Mouse (Mus musculus) myocyte (in vitro differentiated cells): ENCODE measurements around the gene Mon2. TPM values are rescaled to one million over a fixed set of nuclear protein-coding genes. Genes with fewer than 3 reads are reported as not detected.

Experiments
- H3K27me3 ChIP-seq: one replicate; pipeline ENCODE4 v1.6.1; 2011; ENCODE audit not compliant: control insufficient read depth, insufficient read depth, insufficient read length
- H3K36me3 ChIP-seq: one replicate; pipeline ENCODE4 v1.6.1; 2011; ENCODE audit not compliant: control insufficient read depth, insufficient read depth
- H3K4me2 ChIP-seq: one replicate; pipeline ENCODE4 v1.6.1; 2011; ENCODE audit warnings: low read depth, control low read depth
- H3K4me3 ChIP-seq: one replicate; pipeline ENCODE4 v1.5.1; 2011; ENCODE audit warnings: mild to moderate bottlenecking, control low read depth, moderate library complexity
- H3K79me2 ChIP-seq: one replicate; pipeline ENCODE4 v1.6.1; 2011; ENCODE audit not compliant: control insufficient read depth, insufficient read depth
- H3ac ChIP-seq: one replicate; pipeline ENCODE4 v1.6.1; 2011; ENCODE audit not compliant: control insufficient read depth, insufficient read length
- CEBPB ChIP-seq: IDR thresholded peaks from 2 replicates; pipeline ENCODE4 v1.6.1; 2011; ENCODE audit warnings: mild to moderate bottlenecking, moderate library complexity; ENCODE audit not compliant: poor library complexity, insufficient read depth, severe bottlenecking
- E2F4 ChIP-seq: IDR thresholded peaks from one replicate; pipeline ENCODE4 v1.6.1; 2011; ENCODE audit warnings: mild to moderate bottlenecking, control low read depth, moderate library complexity; ENCODE audit not compliant: insufficient read depth
- MAX ChIP-seq: IDR thresholded peaks from one replicate; pipeline ENCODE4 v1.6.1; 2011; ENCODE audit warnings: low read depth, mild to moderate bottlenecking, control low read depth
- MYOD1 ChIP-seq, 3 experiments: IDR thresholded peaks; one replicate each; pipeline ENCODE4 v1.6.1; 2011; ENCODE audit warnings: control low read depth in 2 of 3, low read depth in 2 of 3, mild to moderate bottlenecking in 2 of 3, moderate library complexity in 1 of 3; ENCODE audit not compliant: insufficient read length in 2 of 3, control insufficient read depth in 1 of 3
- MYOG ChIP-seq, 3 experiments: IDR thresholded peaks; one replicate each; pipeline ENCODE4 v1.6.1; 2011; ENCODE audit warnings: control low read depth in 2 of 3, low read depth in 2 of 3, mild to moderate bottlenecking in 2 of 3; ENCODE audit not compliant: insufficient read length in 2 of 3, control insufficient read depth in 1 of 3, insufficient read depth in 1 of 3
- POLR2A ChIP-seq: IDR thresholded peaks from one replicate; pipeline ENCODE4 v1.6.1; 2011; ENCODE audit warnings: low read depth, mild to moderate bottlenecking, control low read depth, moderate library complexity; ENCODE audit not compliant: insufficient read length
- POLR2AphosphoS2 ChIP-seq: IDR thresholded peaks from one replicate; pipeline ENCODE4 v1.6.1; 2011; ENCODE audit warnings: low read depth, control low read depth; ENCODE audit not compliant: insufficient read length
- REST ChIP-seq: IDR thresholded peaks from one replicate; pipeline ENCODE4 v1.6.1; 2011; ENCODE audit warnings: mild to moderate bottlenecking, control low read depth, moderate library complexity; ENCODE audit not compliant: insufficient read depth, insufficient read length
- SRF ChIP-seq: IDR thresholded peaks from one replicate; pipeline ENCODE4 v1.6.1; 2011; ENCODE audit warnings: low read depth; ENCODE audit not compliant: control insufficient read depth, insufficient read length
- TCF12 ChIP-seq: IDR thresholded peaks from one replicate; pipeline ENCODE4 v1.6.1; 2011; ENCODE audit warnings: mild to moderate bottlenecking, control low read depth; ENCODE audit not compliant: poor library complexity, insufficient read depth, severe bottlenecking
- TCF3 ChIP-seq: IDR thresholded peaks from one replicate; pipeline ENCODE4 v1.6.1; 2011; ENCODE audit warnings: low read depth, control low read depth; ENCODE audit not compliant: insufficient read length
- USF1 ChIP-seq: IDR thresholded peaks from one replicate; pipeline ENCODE4 v1.6.1; 2011; ENCODE audit warnings: low read depth, mild to moderate bottlenecking, control low read depth, moderate library complexity
- polyA plus RNA-seq: library from polyadenylated mRNA; unstranded; fragments of >200 nt; fragmentation: generic; extraction: Trizol; gene quantifications from one replicate; pipeline ENCODE4 v1.2.1, GENCODE M21; 2012; ENCODE audit warnings: missing spikeins

Mon2 gene
- polyA plus RNA-seq, 1 experiment, result 31.0 TPM

DNA sequence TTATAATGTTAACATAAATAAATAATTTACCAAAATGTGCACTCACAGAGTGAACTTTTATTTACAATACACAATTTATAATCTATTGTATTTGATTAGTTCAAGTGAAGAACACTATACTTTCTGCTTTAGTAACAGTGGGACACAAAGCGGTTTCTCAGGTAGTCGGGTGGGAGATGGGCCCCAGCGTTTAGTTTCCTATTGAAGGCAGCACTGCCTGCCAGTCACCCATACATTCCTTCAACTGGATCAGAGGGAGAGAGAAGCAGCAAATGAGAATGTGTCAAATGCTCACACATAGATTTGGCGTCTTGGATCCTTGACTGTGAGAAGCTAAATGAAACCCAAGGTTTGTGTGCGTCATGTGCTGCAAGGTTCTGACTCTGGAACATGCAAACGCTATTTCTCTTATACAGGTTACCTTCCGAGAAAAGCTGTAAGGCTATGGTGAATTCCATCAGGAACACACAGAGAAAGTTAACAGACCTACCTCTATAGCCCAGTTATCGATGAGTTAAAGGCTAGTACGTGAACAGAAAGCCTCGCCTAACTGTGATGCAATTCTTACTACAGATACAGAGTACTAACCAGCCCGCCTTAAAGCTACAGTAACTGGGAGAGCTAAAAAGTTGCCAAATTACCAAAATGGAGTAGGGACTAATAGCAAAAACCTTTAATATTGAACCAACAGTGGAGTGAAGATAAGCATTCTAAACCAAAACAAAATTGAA, 35.9 kb upstream of the Mon2 start:
- H3K27me3 ChIP-seq, result no peaks in the 10 kb centered on the region
- H3ac ChIP-seq, result no peak overlapping the region
- H3K4me2 ChIP-seq, result no peak overlapping the region
- TF ChIP-seq MYOD1 (IDR thresholded peaks at IDR 0.05; ENCODE audit: control insufficient read depth in 1 of 3, insufficient read length in 2 of 3, low read depth in 2 of 3) (no peak), TCF12 (no peak), MYOG (IDR thresholded peaks at IDR 0.05; ENCODE audit: control insufficient read depth in 1 of 3, insufficient read depth in 1 of 3, insufficient read length in 2 of 3, low read depth in 2 of 3) (no peak), POLR2A (no peak), USF1 (no peak), E2F4 (no peak), SRF (no peak), REST (no peak), CEBPB (no peak), MAX (no peak), TCF3 (no peak), POLR2AphosphoS2 (no peak)
- peaks cover 28% of the 10 kb centered on the region for H3K36me3 ChIP-seq
- no peak overlapping the region for H3K4me3 ChIP-seq
- H3K79me2 ChIP-seq, result no peaks in the 10 kb centered on the region

GRCm38 (mm10) chr10:123110548-123110947, 34.2 kb upstream of the Mon2 start:
- Histone ChIP-seq H3ac (no peak overlapping the region), H3K79me2 (no peaks in the 10 kb centered on the region), H3K36me3 (peaks cover 23% of the 10 kb centered on the region), H3K27me3 (no peaks in the 10 kb centered on the region), H3K4me2 (no peak overlapping the region), H3K4me3 (no peak overlapping the region)
- TF ChIP-seq CEBPB (no peak), SRF (no peak), MYOD1 (IDR thresholded peaks at IDR 0.05; ENCODE audit: control insufficient read depth in 1 of 3, insufficient read length in 2 of 3, low read depth in 2 of 3) (no peak), TCF12 (no peak), POLR2AphosphoS2 (no peak), TCF3 (no peak), E2F4 (no peak), MAX (no peak), MYOG (IDR thresholded peaks at IDR 0.05; ENCODE audit: control insufficient read depth in 1 of 3, insufficient read depth in 1 of 3, insufficient read length in 2 of 3, low read depth in 2 of 3) (no peak), POLR2A (no peak), USF1 (no peak), REST (no peak)

DNA sequence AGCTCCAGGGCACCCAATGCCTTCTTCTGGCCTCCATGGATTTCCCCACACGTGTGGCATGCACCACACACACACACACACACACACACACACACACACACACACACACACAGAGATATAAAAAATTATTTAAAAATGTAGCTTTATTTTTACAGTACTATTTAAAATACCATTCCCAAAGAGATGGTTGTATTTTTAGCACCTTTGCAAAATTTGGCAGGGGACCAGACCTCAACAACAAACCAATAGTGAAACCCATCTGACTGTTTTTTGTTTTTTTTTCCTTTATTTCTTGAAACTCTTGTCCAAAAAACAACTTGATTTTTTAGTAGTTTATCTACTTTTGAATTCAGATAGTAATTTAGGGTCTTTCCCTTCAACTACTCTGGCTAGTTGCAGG, 32.2 kb upstream of the Mon2 start:
- no peak overlapping the region for H3K4me2 ChIP-seq
- TF ChIP-seq E2F4, result no peak
- no peak for TF ChIP-seq SRF

DNA sequence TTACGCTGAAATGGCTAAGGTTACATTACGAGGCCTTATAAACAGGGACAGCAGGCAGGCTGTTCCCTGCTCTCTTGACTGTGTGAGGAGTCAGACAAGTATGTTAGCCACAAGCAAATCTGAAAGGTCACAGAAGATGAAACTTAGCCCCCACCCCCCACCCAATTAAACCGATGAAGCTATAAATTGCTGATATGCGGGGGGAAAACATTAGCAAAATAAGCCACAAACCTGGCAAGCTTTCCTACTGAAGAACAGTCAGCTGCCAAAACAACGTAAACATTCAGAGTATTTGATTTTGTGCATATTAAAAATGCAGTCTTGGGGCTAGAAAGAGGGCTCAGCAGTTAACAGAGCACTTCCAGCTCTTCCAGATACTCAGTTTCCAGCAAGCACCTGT, 31.8 kb upstream of the Mon2 start:
- TF ChIP-seq POLR2AphosphoS2, result no peak
- no peaks in the 10 kb centered on the region for H3K27me3 ChIP-seq
- no peak overlapping the region for H3K4me2 ChIP-seq
- no peak overlapping the region for H3ac ChIP-seq
- H3K36me3 ChIP-seq, result peaks cover 10% of the 10 kb centered on the region
- no peaks in the 10 kb centered on the region for H3K79me2 ChIP-seq
- no peak overlapping the region for H3K4me3 ChIP-seq

More for the DNA sequence above, 32.2 kb upstream of the Mon2 start:
- H3K27me3 ChIP-seq, result no peaks in the 10 kb centered on the region
- H3K4me3 ChIP-seq, result no peak overlapping the region
- H3K79me2 ChIP-seq, result no peaks in the 10 kb centered on the region
- peaks cover 13% of the 10 kb centered on the region for H3K36me3 ChIP-seq
- H3ac ChIP-seq, result no peak overlapping the region

DNA sequence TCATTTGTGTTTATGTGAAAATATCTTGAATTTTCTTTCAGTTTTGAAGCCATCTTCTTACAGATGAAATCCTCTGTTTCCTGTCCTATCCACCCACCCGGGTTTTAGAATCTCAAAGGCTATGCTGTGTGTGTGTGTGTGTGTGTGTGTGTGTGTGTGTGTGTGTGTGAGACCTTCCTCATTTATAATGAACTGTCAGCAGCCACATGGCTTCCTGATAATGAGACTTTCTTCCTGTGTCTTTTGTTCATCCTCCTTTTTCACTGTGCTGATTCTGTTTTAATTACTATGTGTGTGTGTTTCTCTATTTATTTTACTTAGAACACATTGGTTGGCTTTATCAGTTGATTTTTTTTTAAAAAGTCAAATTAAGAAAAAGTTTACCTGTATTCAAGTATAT, 25.0 kb upstream of the Mon2 start:
- Histone ChIP-seq H3ac (no peak overlapping the region), H3K36me3 (no peaks in the 10 kb centered on the region), H3K4me2 (no peak overlapping the region), H3K79me2 (no peaks in the 10 kb centered on the region), H3K27me3 (no peaks in the 10 kb centered on the region), H3K4me3 (no peak overlapping the region)
- TF ChIP-seq USF1 (no peak), SRF (no peak), E2F4 (no peak), TCF12 (no peak), CEBPB (no peak), POLR2A (no peak), MYOG (IDR thresholded peaks at IDR 0.05; ENCODE audit: control insufficient read depth in 1 of 3, insufficient read depth in 1 of 3, insufficient read length in 2 of 3, low read depth in 2 of 3) (no peak), TCF3 (no peak)
